Mouse (Mus musculus) liver, embryonic 14.5 days (tissue): Measurements from ENCODE around the gene Cdca7l.

Experiments used
- CTCF ChIP-seq: IDR thresholded peaks from 2 replicates; pipeline ENCODE4 v1.5.1; 2016; ENCODE audit warnings: antibody characterized with exemption, low read depth, control low read depth
- EP300 ChIP-seq: IDR thresholded peaks from 2 replicates; pipeline ENCODE4 v1.6.1; 2016; ENCODE audit warnings: antibody characterized with exemption, low read depth

GRCm38 (mm10) chr12:117820138-117820858 lies 16.2 kb downstream of the Cdca7l start:
- TF ChIP-seq CTCF (peak; percentile 43; the same call in 1 of the 2 replicates), EP300 (no peak)
